In genomic region chr16:40436415-40436814, GRCm38 (mm10) we compare ENCODE assay signal across 25 mouse cellular contexts.
A peak's percentile ranks its signal among the peaks of the same experiment; 100 is the strongest.
DNase-seq lines count a peak whose midpoint lies in the region; ATAC-seq and TF ChIP-seq lines count a peak whose summit lies in the region.
"Had no signal": no experiment of that assay in that cellular context is flagged by ENCODE, and none has a peak within 500 bp of the region (broad histone marks: within the 10 kb centered on the region; RNA-seq: fewer than 3 reads in every experiment).

No protein-coding gene starts in this region.

- no peaks in the 10 kb centered on the region for H3K27me3 ChIP-seq in lung, embryonic 16.5 days (ENCODE audit: control insufficient read depth, insufficient read depth, low read depth, low read length)
- H3K27me3 ChIP-seq in cerebellum, adult 2 months (ENCODE audit: control insufficient read depth, insufficient read depth, low read length) = no peaks in the 10 kb centered on the region
- H3K27me3 ChIP-seq: embryonic facial prominence, embryonic 13.5 days; heart, embryonic 12.5 days; heart, embryonic 15.5 days; hindbrain, embryonic 13.5 days had no signal

- H3K4me2 ChIP-seq in lung, embryonic 16.5 days (ENCODE audit: low read depth, low read length) = no peak overlapping the region
- H3K4me2 ChIP-seq: embryonic facial prominence, embryonic 13.5 days; heart, embryonic 12.5 days; heart, embryonic 15.5 days had no signal

- no peaks in the 10 kb centered on the region for H3K9me3 ChIP-seq in lung, embryonic 16.5 days (ENCODE audit: control insufficient read depth, low read length)
- H3K9me3 ChIP-seq: embryonic facial prominence, embryonic 13.5 days; heart, embryonic 12.5 days; heart, embryonic 15.5 days; hindbrain, embryonic 10.5 days; hindbrain, embryonic 13.5 days had no signal

- peak; percentile 57; the same call in 1 of the 2 replicates for ATAC-seq in lung, embryonic 16.5 days (ENCODE audit: low read depth)
- ATAC-seq: CD4-positive, CD25-positive, alpha-beta regulatory T cell, adult 4 months; forebrain, embryonic 14.5 days; forebrain, postnatal 0 days; hindbrain, embryonic 16.5 days had no signal

- no peak for TF ChIP-seq CTCF in lung, adult 2 months (IDR thresholded peaks at IDR 0.05; ENCODE audit: insufficient read depth, low read length)
- no peak for TF ChIP-seq CTCF in cerebellum, adult 2 months (IDR thresholded peaks at IDR 0.05; ENCODE audit: borderline replicate concordance, insufficient read depth, low read depth, low read length)

- H3K4me1 ChIP-seq in lung, embryonic 16.5 days (replicated peaks; ENCODE audit: control insufficient read depth, insufficient read depth, low read length) = no peaks in the 10 kb centered on the region; the same call in 1 of the 2 replicates
- H3K4me1 ChIP-seq in lung, adult 2 months (ENCODE audit: control insufficient read depth, insufficient read depth, low read length) = no peaks in the 10 kb centered on the region
- no peaks in the 10 kb centered on the region for H3K4me1 ChIP-seq in cerebellum, adult 2 months (ENCODE audit: control insufficient read depth, insufficient read depth, low read length)
- H3K4me1 ChIP-seq: embryonic facial prominence, embryonic 13.5 days; heart, embryonic 12.5 days; heart, embryonic 15.5 days; hindbrain, embryonic 10.5 days had no signal

- no peak for DNase-seq in lung, adult 2 months
- DNase-seq in urinary bladder, postnatal 25 days (ENCODE audit: low spot score) = peak; percentile 6
- no peak for DNase-seq in urinary bladder, adult 2 months (ENCODE audit: low spot score)
- DNase-seq in fat pad, adult 2 months (ENCODE audit: extremely low read depth, low read depth, low spot score) = peak; percentile 57
- no peak for DNase-seq in cerebellum, adult 2 months
- DNase-seq: adrenal gland, adult 2 months; adrenal gland, postnatal 14 days; cerebellum, adult 11-12 months; cerebellum, adult 9-10 months; cerebellum, postnatal 14 days; forebrain, postnatal 0 days; gastrocnemius, adult 2 months; gastrocnemius, postnatal 14 days; heart, adult 18-20 months; heart, postnatal 10 days; heart, postnatal 36 days had no signal

- WGBS in lung, embryonic 16.5 days = 51% methylated on average over 6 of the region's 6 CpGs
- WGBS in lung, adult 2 months = 64% methylated on average over 6 of the region's 6 CpGs
- WGBS in cerebellum, adult 2 months = 92% methylated on average over 6 of the region's 6 CpGs

- H3K9ac ChIP-seq in lung, embryonic 16.5 days (ENCODE audit: low read length) = no peak overlapping the region
- H3K9ac ChIP-seq: embryonic facial prominence, embryonic 13.5 days; forebrain, postnatal 0 days; heart, embryonic 12.5 days; heart, embryonic 15.5 days; hindbrain, embryonic 13.5 days had no signal

- H3K27ac ChIP-seq in lung, embryonic 16.5 days (ENCODE audit: low read length) = no peak overlapping the region
- no peak overlapping the region for H3K27ac ChIP-seq in cerebellum, adult 2 months (ENCODE audit: insufficient read depth, low read length)
- H3K27ac ChIP-seq: embryonic facial prominence, embryonic 13.5 days; gastrocnemius, adult 2 months; heart, embryonic 15.5 days; hindbrain, embryonic 10.5 days; hindbrain, embryonic 13.5 days had no signal

- H3K36me3 ChIP-seq in lung, embryonic 16.5 days (ENCODE audit: control insufficient read depth, insufficient read depth, low read length) = no peaks in the 10 kb centered on the region
- H3K36me3 ChIP-seq: embryonic facial prominence, embryonic 13.5 days; heart, embryonic 12.5 days; heart, embryonic 15.5 days; hindbrain, embryonic 10.5 days; hindbrain, embryonic 13.5 days had no signal

- no peak overlapping the region for H3K4me3 ChIP-seq in lung, embryonic 16.5 days (ENCODE audit: low read length)
- no peak overlapping the region for H3K4me3 ChIP-seq in lung, adult 2 months (replicated peaks; ENCODE audit: extremely low read depth, low read depth, low read length)
- H3K4me3 ChIP-seq in cerebellum, adult 2 months (replicated peaks; ENCODE audit: insufficient read depth, low read depth, low read length) = no peak overlapping the region
- H3K4me3 ChIP-seq: embryonic facial prominence, embryonic 13.5 days; gastrocnemius, adult 2 months; heart, embryonic 12.5 days; heart, embryonic 15.5 days; hindbrain, embryonic 10.5 days; hindbrain, embryonic 13.5 days had no signal

- TF ChIP-seq POLR2A in lung, adult 2 months (IDR thresholded peaks at IDR 0.05; ENCODE audit: borderline replicate concordance, extremely low read depth, low read depth, low read length) = no peak
- no peak for TF ChIP-seq POLR2A in cerebellum, adult 2 months (IDR thresholded peaks at IDR 0.05; ENCODE audit: borderline replicate concordance, insufficient read depth, low read length)

Comparison
In these comparisons a context has a peak if more than half of its experiments do, and no peak if none do; other contexts are left out.
1. DNase-seq: peak in urinary bladder, postnatal 25 days (single experiment) and fat pad, adult 2 months (single experiment); none in lung, adult 2 months (single experiment), urinary bladder, adult 2 months (single experiment) and cerebellum, adult 2 months (0 of 2).